Mouse (Mus musculus) testis, adult 2 months (tissue): ENCODE data around the gene Sv2c.

Experiments
- CTCF ChIP-seq: fragments of 200-500 bp; IDR thresholded peaks from 2 replicates; pipeline ENCODE4 v1.5.1; 2012; ENCODE audit warnings: low read depth, mild to moderate bottlenecking, inconsistent platforms, low read length, moderate library complexity; ENCODE audit not compliant: control insufficient read depth, insufficient read depth, insufficient replicate concordance
- POLR2A ChIP-seq: fragments of 200-500 bp; IDR thresholded peaks from 2 replicates; pipeline ENCODE4 v1.6.1; 2012; ENCODE audit warnings: low read depth, mild to moderate bottlenecking, inconsistent platforms, low read length, moderate library complexity; ENCODE audit not compliant: control insufficient read depth

DNA sequence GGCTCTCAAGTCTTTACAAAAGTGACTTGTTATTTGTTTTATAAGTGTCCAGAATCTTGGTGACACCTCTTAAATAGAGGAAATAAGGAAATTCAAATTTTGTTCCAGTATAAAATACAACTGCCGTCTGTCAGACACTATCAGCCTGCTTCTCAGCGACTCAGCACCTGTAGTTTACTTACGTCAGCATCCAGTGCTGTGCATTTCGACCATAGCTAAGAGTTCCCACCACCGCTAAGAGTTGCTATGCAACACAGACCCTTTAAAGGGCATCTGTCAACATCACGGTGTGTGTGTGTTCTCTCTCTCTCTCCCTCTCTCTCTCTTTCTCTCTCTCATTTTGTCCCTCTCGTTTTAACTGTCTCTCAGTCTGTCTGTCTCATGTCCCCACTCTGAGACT lies 170.5 kb downstream of the Sv2c start:
- TF ChIP-seq CTCF (no peak), POLR2A (no peak)
